Mouse (Mus musculus) liver, postnatal 0 days (tissue): Measurements from ENCODE around the gene Trabd2b.

Source experiments
- CTCF ChIP-seq: sonication (generic); IDR thresholded peaks from 2 replicates; pipeline ENCODE4 v1.5.1; 2016; ENCODE audit warnings: antibody characterized with exemption, low read depth
- EP300 ChIP-seq: IDR thresholded peaks from 2 replicates; pipeline ENCODE4 v1.6.1; 2016; ENCODE audit warnings: antibody characterized with exemption, low read depth, mild to moderate bottlenecking

GRCm38 (mm10) chr4:114454016-114454415 lies 47.5 kb downstream of the Trabd2b start:
- TF ChIP-seq EP300 (no peak), CTCF (no peak)
